ENCODE assay signal across 13 mouse cellular contexts in genomic region chr5:64496853-64497252, GRCm38 (mm10).
DNase-seq lines count a peak whose midpoint lies in the region; ATAC-seq lines count a peak whose summit lies in the region.
"Had no signal": no experiment of that assay in that cellular context is flagged by ENCODE, and none has a peak within 500 bp of the region (broad histone marks: within the 10 kb centered on the region; RNA-seq: fewer than 3 reads in every experiment).

No protein-coding gene starts in this region.

- 0 out of 2 replicates have a peak, but pooled peaks have one; percentile 5 for ATAC-seq in common myeloid progenitor, adult 5-6 weeks (replicated peaks; ENCODE audit: low read depth, poor library complexity, severe bottlenecking)
- ATAC-seq: intestine, postnatal 0 days had no signal

- peak; percentile 88 for DNase-seq in CD4-positive, CD25-positive, alpha-beta regulatory T cell, adult 2 months (ENCODE audit: low read depth, low spot score)
- DNase-seq in natural killer cell, adult 2 months (ENCODE audit: low spot score in 2 of 2): peak; percentile 62 to 64
- DNase-seq in thymus, postnatal 25 days: peak; percentile 73
- no peak for DNase-seq in embryo, embryonic 9.5 days (ENCODE audit: extremely low spot score)
- DNase-seq in kidney, postnatal 4 days: no peak
- DNase-seq in lung, postnatal 14 days: no peak
- DNase-seq: adrenal gland, postnatal 25 days; cerebellum, adult 2 months; gastrocnemius, adult 2 months; heart, adult 18-20 months; lung, postnatal 10 days had no signal

Comparison
In these comparisons a context has a peak if more than half of its experiments do, and no peak if none do; other contexts are left out.
1. DNase-seq: peak in CD4-positive, CD25-positive, alpha-beta regulatory T cell, adult 2 months (single experiment), natural killer cell, adult 2 months (2 of 2) and thymus, postnatal 25 days (single experiment); none in embryo, embryonic 9.5 days (single experiment), kidney, postnatal 4 days (0 of 2) and lung, postnatal 14 days (single experiment).